Mouse (Mus musculus): ENCODE measurements around the gene Gm42674.

DNA sequence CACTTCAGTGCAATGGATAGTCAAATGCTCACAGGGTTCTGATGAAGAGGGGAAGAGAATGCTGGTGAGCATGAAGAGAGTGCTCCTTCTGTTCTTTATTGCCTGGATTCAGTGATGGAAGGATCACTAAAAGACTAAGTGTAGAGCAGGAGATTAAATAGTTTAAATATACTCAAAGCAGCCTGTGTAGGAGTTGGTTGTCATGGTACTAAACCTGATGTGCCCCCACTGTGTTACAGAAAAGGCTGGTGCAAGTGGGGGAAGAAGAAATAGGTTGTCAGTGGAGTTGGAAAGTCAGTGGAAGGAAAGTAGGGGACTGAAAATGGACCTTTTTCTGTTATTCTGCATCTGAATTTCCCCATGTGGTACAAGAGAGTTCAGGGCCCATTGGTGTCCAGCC, 47.3 kb downstream of the Gm42674 start:
- TF ChIP-seq CTCF (IDR thresholded peaks at IDR 0.05; ENCODE audit: low read depth) (no peak), EP300 (IDR thresholded peaks at IDR 0.05; ENCODE audit: low read depth) (no peak)

All from heart, postnatal 0 days (tissue).